Mouse (Mus musculus): ENCODE results near the gene Iqcd. TPM values are rescaled to one million over a fixed set of nuclear protein-coding genes. Genes with fewer than 3 reads are reported as not detected.

Iqcd gene
- 1 to 10 TPM in 1 of 2 experiments, under 1 TPM in 1; 0.99 to 1.0 TPM for total RNA-seq (2021)
- long read RNA-seq = 0 reads

- peak; percentile 98 to 99 for DNase-seq (ENCODE audit: low spot score in 2 of 2)
Observed at GRCm38 (mm10) chr5:120588569-120589094, at the start of gene Iqcd, which contains the start of gene Tpcn1. Gene Iqcd (plus strand): TSS chr5:120589016. Gene Tpcn1 (minus strand): TSS chr5:120588673.

GRCm38 (mm10) chr5:120548236-120548850, 40.5 kb upstream of the Iqcd start:
- DNase-seq (ENCODE audit: low spot score in 2 of 2) = no peak

GRCm38 (mm10) chr5:120550137-120550536, 38.7 kb upstream of the Iqcd start:
- no peak for DNase-seq (ENCODE audit: low spot score in 2 of 2)

GRCm38 (mm10) chr5:120550673-120551072, 38.1 kb upstream of the Iqcd start:
- peak in 1 of 2 experiments; percentile 67 for DNase-seq (ENCODE audit: low spot score in 2 of 2)

- no peak for DNase-seq (ENCODE audit: low spot score in 2 of 2)
Observed at GRCm38 (mm10) chr5:120555871-120556270, 32.9 kb upstream of the Iqcd start.

GRCm38 (mm10) chr5:120558041-120558440, 30.8 kb upstream of the Iqcd start:
- no peak for DNase-seq (ENCODE audit: low spot score in 2 of 2)

GRCm38 (mm10) chr5:120558762-120559161, 30.1 kb upstream of the Iqcd start:
- DNase-seq (ENCODE audit: low spot score in 2 of 2) = no peak

GRCm38 (mm10) chr5:120560129-120560615, 28.6 kb upstream of the Iqcd start:
- no peak for DNase-seq (ENCODE audit: low spot score in 2 of 2)

GRCm38 (mm10) chr5:120560616-120561311, 28.1 kb upstream of the Iqcd start:
- peak in 1 of 2 experiments; percentile 16 for DNase-seq (ENCODE audit: low spot score in 2 of 2)

- DNase-seq (ENCODE audit: low spot score in 2 of 2) = no peak
Observed at GRCm38 (mm10) chr5:120562956-120563913, 25.6 kb upstream of the Iqcd start.

- no peak for DNase-seq (ENCODE audit: low spot score in 2 of 2)
Observed at GRCm38 (mm10) chr5:120563914-120564311, 24.9 kb upstream of the Iqcd start.

GRCm38 (mm10) chr5:120565171-120565905, 23.5 kb upstream of the Iqcd start:
- no peak for DNase-seq (ENCODE audit: low spot score in 2 of 2)

- DNase-seq (ENCODE audit: low spot score in 2 of 2) = peak in 1 of 2 experiments; percentile 58
Observed at GRCm38 (mm10) chr5:120566101-120566500, 22.7 kb upstream of the Iqcd start.

- DNase-seq (ENCODE audit: low spot score in 2 of 2) = no peak
Observed at GRCm38 (mm10) chr5:120566681-120567252, 22.0 kb upstream of the Iqcd start.

- peak in 1 of 2 experiments; percentile 39 for DNase-seq (ENCODE audit: low spot score in 2 of 2)
Observed at GRCm38 (mm10) chr5:120567253-120567701, 21.5 kb upstream of the Iqcd start.

- DNase-seq (ENCODE audit: low spot score in 2 of 2) = no peak
Observed at GRCm38 (mm10) chr5:120567761-120568211, 21.0 kb upstream of the Iqcd start.

GRCm38 (mm10) chr5:120568336-120568768, 20.5 kb upstream of the Iqcd start:
- DNase-seq (ENCODE audit: low spot score in 2 of 2) = no peak

- DNase-seq (ENCODE audit: low spot score in 2 of 2) = no peak
Observed at GRCm38 (mm10) chr5:120568964-120569363, 19.9 kb upstream of the Iqcd start.

- no peak for DNase-seq (ENCODE audit: low spot score in 2 of 2)
Observed at GRCm38 (mm10) chr5:120569791-120570190, 19.0 kb upstream of the Iqcd start.

All from layer of hippocampus, adult 18-20 months (tissue).